Mouse (Mus musculus): Measurements from ENCODE around the gene Gm20388.

The Gm20388 gene

DNA sequence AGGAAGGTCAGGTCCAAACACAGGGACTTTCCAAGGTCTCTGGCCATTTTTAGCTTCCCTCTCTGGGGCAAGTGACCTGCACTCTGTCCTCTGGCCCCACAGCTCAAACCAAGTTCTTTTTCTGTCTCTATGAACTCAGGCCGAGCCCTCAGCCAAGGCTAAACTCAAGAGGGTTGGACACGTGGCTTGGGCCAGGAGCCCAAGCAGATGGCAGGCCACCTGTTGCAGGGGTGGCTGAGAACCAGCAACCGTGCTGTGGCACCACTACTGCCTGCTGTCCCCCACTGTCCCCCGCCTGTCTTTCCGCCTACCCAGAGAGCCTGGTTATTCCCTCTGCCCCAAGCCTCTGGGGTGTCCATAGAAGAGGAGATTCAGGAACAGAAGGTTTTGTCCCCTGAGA lies 303.3 kb downstream of the Gm20388 start:
- DNase-seq = no peak

DNA sequence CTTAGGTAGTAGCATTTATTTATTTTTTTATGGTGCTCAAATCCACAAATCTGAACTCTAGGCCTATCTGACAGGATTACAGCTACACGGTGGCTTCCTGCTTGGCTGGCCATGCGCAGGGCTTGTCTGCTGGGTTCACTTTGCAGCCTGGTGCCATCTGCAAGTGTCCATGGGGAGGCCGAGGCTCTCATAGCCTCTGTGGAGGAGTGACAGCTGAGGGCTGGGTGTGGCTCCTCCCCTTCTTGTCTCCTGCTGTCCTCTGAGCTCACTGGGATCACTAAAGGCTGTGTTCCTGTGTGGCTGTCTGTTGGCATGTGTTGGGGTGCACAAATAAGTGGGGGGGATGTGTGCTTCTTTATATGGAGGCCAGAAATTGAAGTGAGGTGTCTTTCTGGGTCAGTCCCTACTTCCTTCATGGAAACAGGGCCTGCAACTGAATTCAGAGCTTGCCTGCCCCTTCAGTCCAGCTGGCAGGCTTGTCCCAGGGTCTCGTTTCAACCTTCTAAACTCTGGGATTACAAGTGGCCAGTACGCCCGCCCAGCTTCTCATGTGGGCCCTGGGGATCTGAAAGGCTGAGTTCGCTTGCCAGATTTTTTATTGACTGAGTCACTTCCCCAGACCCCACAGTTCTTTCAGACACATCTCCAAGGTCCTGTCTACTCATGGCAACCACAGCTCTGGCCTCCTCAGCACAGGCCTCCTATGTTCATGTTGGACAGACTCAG lies 304.9 kb downstream of the Gm20388 start:
- peak; percentile 60 for DNase-seq

DNA sequence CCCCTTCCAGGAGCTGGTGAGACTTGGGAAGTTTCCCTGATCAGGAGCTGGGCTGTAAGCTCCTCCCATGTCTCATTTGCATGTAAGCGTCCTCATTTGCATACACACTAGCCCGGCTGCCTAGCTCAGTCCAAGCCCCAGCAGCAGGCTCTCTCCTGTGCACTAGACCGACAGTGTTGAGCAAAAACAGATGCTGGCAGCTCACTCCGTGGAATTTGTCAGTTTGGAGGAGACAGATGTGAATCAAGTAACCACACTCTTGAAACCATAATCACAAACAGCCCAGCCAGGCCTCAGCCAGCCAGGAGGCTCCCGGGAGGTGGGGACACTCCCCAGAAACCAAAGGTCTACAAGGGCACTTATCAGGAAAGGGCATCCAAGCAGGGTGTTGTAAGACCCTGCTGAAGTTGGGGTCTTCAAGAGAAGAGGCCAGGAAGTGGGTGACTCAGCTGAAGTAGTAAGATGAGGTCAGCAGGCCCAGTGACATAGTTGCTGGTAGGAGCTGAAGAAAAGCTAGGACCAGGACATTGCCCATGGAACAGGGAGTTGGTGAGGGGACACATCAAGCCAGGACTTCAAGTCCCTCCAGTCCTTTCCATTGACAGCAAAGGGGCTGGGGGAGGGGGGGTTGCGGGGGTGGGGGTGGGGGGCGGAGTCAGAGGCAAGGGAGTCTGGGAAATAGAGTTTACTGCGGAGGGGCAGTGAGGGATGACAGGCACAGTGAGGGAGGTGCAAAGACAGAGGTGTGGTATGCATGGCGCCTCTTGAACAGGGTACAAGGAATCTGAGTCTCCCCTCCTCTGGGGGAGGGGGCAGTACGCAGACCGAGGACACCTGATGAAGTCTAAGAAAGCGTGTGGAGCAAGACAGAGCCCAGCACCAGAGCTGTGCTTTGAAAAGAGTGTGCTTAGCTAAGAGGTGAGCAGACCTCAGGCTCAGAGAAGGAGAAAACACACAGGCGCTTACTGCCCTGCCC lies 306.5 kb downstream of the Gm20388 start:
- peak; percentile 80 for DNase-seq

DNA sequence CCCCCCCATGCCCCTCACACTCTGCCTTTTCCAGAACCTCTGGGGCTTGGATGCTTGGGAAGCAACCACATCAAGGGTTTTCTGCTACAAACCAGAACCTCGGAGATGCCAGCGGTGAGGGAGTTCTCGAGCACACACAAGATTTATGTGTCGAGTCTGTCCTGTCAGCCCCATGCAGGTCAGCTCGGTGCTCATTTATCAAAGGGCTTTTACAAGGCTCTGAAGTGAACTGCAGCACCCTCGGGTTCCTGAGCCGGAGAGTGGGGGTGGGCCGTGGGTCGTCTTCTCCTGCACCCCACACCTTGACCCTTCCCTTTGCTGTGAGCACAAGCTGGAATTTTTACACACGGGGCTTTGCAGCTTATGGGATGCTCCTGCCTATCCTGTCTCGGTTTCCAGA lies 311.9 kb downstream of the Gm20388 start:
- DNase-seq = no peak

DNA sequence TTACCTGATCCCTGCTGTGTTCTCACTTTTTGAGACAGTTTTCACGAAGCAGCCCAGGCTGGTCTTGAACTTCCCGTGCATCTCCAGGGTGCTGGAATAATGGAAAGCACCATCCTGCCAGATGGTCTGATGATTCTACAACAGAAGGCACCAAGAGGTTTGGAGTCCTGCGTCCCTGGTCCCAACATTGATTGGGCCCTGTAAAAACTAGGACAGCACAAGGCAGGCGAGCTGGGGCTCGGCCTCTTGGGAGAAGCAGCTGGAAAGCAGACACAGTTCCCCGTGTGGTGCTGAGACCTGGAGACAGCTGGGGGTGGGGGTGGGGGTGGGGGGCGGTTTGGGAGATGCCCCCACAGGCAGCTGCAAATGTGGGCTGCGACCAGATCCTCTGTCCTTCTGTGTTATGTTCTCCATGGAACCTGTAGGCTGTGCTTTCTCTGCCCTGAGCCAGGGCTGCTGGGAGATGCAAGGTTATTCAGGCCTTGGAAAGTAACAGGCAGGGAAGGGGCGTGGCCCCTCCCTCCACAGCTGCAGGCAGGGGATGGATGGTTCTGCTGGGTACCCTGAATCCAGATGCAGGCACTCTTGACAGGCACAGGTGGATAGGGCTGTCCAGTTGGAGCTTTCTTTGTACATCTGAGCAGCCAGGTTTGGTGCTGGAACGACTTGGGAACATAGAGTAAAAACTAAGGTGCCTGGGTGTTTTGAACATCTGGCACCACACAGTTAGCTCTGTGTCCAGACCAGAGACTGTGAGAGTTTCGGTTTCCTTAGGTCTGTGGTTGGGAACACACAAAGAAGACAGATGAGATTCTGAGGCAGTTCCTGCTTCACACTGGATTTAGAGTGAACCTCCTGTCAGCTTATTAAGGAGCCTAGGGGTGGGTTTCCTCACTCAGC lies 314.1 kb downstream of the Gm20388 start:
- no peak for DNase-seq

DNA sequence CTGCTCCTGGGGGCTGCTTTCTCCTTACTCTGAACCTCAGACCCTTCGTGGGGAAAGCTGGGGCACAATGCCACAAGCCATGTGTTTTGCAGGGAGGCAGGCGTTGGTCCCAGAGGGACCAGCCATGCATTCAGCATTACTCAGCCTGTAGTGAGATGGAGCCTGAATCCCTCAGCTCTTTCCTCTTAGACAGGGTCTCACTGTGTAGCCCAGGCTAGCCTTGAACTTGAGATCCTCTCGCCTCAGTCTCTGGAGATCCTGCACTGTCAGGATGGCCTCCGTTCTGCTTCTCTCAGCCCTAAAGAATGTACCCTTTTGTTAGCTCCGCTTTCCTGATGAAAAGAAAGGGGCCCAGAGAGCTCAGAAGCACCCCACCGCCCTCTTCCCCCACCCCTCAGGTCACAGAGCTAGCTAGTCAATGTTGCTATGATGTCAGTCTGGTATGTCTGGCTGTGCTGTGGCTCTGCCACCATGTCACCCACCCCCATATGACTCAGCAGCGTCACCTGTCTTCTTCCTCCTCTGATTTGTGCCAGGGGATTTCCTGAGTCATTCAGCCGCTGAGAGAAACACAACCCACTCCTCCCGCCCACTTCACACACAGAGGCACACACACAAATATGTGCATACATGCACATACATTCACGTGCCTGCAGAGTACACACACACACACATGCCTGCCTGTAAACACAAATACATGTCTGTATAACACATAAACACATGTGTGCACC lies 314.9 kb downstream of the Gm20388 start:
- no peak for DNase-seq

DNA sequence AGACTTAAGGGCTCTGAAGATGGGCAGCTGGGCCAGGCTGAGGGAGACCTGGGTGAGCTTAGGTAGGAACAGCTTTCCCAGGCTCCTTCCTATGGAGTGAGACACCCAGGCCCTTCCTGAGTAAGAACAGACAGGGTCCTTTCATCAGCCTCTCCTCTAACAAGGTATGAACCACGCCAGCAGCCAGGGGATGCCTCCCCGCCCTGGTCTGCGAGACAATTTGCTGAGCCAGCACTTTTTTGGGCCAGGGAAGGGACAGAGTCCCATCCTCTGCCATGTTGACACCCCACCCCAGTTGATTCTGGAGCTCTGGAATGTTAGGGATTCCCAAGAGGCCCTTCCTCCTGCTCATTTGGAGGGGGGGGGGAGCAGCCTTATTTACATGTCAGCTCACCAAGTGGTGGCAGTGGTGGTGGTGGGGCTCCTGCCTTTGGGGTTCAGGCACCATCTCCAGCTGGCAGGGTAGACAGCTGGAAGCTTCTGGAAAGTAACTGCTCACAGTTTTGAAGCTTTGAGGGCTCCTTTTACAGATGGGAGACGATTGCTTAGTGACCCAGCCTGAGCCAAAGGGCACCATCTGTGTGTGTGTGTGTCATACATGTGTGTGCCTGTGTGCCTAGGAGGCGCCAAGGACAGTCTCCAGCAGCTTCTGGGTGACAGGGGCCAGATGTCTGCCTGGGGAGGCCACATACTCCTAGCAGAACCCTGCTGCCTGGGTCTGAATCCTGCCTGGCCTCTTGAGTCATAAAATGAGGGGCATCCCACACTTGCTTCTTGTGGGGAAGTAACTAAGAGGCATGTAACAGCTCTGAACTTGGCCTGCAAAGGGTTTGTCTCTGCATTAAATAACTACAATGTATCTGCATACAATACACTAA lies 316.3 kb downstream of the Gm20388 start:
- DNase-seq = peak; percentile 69

DNA sequence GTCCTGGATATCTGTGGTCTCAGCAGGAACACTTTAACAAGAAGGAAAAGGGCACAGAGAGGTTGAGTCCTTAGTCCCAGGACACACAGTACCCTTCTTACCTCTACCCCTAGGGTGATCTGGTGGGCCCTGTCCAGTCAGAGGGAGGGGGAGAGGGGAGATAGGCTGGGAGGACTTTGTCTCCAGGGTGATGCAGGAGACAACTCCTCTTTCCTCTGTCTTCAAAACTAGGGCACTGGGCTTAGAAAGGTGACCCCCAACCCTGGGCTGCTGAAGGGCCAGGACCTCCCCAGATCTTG lies 316.9 kb downstream of the Gm20388 start:
- no peak for DNase-seq

DNA sequence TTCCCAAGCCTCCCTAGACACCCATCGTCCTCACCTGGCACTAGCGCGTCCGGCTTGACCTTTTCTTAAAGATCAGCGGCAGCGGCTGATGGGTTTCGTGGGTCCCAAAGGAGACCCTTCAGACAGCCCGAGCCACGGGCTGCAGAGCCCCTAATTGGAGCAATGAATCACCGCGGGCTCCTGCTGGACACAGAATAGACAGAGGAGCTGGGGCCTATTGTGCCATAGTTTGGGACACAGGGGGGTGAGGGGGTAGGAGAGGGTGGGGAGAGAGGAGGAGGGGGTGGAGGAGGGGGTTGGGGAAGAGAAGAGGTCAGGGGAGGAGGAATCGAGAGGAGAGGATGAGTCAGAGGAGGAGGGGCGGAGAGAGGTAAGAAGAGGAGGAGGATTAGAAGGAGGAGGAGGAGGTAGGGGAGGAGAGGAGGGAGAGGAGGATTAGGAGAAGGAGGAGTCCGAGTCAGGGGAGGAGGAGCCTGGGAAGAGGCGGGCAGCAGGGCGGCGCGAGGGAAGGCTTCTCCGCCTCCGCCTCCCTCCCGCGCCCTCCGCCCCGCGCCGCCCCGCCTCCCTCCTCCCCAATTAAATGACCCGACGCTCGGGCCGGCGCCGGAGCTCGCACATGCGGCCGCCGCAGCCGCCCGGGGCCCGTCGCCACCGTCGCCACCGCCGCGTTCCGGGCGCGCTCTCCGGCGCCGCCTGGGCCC lies 317.4 kb downstream of the Gm20388 start, which contains the start of gene Gse1:
Gene Gse1, plus strand, starts transcription at position 566 of the 701 bp plus-strand sequence.
- peak; percentile 92 for DNase-seq

DNA sequence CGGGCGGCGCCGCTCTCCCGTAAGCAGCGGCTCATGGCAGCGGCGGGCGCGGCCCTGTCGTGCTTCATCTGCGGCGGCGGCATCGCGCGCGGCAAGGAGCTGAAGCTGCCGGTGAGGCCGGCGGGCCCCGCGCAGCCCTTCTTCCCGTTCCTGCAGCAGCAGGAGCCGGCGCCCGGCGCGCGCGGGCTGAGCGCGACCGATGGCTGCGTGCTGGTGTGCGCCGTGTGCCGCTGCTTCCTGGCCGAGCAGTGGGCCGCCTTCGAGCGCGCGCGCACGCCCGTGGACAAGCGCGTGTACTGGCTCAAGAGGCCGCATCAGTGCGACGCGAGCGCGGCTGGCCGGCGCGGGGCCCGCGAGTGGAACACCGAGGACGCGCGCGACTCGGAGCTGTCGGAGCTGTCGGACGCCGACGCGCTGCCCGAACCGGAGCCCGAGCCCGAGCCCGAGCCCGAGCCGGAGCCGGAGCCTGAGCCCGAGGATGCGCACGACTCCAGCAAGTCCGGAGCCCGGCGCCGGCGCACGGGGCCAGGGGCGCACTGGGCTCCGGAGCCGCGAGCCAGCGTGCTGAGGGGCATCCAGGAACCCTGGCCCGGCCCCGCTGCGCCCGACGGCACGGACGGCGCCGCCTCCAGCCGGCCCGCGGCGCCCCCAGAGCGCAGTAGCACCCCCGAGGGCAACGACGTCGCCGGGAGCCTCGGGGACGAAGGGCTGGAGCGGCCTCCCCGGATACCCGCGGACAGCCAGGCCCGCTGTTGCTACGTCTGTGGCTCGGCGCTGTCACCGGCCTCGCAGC lies 318.3 kb downstream of the Gm20388 start:
- peak; percentile 60 for DNase-seq

DNA sequence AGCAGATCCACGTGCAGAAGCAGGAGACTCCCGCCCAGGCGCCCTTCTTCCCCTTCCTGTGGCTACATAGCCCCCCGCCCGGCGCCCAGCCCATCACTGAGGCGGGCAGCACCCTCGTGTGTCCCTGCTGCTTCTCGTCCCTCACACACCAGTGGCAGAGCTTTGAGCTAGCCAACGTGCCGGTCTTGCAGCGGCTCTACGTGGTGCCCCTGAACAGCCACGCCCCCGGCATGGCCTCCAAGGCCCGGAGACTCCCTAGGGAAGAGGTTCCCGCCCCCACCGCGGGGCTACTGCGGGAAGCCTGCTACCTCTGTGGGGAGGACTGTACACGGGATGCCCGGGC lies 318.9 kb downstream of the Gm20388 start:
- DNase-seq = peak; percentile 70

DNA sequence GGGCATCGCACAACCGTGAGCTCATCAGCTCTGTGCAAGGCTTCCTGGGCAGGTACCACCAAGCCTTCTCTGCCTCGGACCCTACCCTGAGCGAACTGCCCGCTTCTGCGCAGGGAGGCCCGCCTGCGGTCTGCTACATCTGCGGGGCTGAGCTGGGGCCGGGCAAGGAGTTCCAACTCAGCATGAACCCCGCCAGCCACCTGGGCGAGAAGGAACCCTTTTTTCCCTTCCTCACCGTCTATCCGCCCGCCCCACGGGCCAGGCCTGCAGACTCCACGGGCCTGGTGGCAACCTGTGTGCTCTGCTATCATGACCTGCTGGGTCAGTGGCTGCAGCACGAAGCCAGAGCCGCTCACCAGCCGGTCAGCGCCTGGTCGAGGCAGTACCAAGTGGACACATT lies 319.4 kb downstream of the Gm20388 start:
- no peak for DNase-seq

DNA sequence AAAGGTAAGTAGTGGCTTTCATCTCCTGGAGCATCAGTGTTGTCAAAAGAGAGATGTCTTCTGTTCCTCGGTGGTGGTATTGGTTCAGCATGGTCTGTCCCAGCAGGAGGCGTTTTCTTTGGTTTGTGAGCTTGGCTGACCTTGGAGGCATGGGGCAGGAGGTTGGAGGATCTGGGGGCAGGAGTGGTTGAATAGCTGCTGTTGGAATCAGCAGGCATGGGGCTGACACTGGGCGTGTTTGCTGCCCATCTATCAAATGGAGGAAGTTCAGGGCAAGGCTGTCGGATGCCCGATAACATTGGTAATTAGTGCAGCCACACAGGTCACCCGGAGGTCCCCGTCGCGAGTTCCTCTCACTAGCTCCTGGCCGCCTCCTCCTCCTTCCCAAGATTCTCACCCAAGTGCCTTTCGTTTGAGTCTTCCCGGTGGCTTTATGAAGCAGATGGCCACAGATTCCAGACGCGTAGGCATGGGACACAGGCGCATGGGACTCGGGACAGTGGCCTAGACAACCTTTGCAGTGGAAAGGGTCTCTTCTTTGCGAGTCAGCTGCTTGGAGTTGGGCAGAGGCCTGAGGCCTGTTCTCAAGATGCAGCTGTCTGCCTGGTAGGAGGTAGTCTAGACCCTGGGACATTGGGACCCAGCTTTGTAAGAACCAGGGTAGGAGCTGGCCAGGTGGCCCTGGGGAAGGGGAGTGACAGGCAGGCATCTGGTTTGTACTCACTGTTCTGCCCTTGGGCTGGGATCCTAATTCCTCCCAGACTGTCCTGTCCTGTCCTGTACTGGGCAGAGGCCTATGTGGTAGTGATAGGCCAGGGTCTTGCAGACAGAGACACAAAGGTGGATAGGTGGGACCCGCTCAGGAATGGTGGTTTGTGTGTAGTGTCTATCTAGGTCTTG lies 320.3 kb downstream of the Gm20388 start:
- DNase-seq = peak; percentile 55

DNA sequence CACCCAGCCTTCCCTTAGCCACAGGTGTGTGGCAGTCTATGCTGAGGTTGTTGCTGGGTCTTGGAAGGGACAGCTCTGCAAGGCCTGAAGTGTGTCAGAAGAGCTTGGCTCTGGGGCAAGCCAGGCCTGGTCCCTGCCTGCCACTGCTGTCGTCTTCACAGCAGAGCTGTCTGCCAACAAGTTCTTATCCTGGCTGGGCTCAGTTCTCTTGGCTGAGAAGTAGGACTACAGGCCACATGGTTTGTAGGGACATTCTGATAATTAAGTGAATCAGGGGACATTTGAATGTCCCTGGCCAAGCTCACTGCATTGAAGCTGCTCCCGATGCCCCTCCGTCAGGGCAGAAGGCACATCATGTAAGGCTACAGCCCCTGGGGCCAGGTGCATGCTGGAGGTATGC lies 321.2 kb downstream of the Gm20388 start:
- DNase-seq = peak; percentile 67

DNA sequence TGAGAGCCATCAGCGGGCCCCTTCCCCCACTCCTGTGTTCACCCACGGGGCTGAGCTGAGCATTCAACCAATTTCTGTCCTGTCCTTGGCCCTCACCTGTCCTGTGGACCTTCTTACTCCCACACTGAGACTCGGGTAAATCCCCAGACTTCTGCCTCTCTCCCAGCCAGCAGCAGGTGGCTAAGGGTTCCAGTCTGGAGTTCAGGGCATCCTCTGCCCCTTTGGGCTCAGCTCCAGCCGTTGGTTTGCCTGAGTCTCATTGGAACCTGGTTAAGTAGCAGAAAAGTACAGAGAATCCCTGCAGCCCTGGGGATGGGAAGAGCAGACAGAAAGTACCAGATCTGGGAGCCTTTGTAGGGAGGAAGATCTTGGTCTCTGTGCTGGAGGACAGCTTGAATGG lies 321.8 kb downstream of the Gm20388 start:
- no peak for DNase-seq

DNA sequence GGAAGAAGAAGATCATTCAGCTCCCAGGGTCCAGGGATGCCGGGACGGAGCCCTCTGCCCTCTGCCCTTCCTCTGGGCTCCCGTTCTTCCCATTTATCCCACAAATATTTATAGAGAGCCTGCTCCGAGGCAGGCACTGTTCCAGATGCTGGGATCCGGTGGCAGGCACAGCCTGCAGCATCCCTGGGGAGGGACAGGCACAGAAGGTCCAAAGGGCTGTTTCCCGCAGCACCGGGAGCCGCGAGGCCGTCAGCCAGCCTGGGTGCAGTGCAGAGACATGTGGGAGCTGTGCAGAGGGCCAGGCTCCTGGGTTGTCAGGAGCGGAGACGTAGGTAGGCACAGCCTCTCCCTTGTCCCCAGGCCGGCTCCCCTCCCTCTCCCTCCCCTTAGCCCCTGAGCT lies 322.3 kb downstream of the Gm20388 start:
- peak; percentile 65 for DNase-seq

DNA sequence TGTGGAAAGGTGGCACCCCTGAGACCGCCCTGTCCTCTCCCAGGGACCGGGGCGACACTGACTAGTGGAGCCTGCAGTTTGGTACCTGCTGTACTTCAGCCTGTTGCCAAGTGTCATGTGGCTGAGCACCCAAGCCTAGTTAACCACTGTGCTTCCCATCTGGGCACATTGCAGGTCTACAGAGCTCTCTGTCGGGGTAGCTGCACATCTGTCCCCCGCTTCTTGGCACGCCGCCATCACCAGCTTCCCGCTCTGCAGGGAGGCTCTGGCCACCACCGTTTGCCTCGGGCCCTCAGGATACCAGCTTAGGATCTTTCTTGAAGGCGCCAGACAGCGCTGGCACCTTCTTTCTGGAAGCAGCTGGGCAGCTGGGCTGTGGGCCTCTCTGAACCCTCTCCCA lies 323.8 kb downstream of the Gm20388 start:
- peak; percentile 46 for DNase-seq

DNA sequence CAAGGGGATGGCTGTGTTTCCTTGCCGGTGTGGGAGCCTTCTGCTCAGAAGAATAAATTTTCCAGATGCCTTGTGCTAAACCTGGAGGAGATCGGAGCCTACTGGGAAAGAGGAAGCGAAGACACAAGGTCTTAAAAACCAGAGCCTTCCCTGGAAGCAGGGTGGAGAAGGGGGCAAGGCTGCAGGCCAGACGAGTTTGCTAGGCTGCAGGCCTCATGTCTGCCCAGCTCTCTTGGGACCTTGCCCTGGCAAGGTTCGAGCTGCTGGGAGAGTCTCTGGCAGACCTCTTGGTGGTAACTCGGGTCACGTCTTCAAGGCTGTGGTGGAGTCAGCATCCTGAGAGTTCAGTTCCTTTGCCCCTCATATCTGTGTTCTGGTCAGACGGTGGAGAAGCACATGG lies 324.2 kb downstream of the Gm20388 start:
- DNase-seq = no peak

DNA sequence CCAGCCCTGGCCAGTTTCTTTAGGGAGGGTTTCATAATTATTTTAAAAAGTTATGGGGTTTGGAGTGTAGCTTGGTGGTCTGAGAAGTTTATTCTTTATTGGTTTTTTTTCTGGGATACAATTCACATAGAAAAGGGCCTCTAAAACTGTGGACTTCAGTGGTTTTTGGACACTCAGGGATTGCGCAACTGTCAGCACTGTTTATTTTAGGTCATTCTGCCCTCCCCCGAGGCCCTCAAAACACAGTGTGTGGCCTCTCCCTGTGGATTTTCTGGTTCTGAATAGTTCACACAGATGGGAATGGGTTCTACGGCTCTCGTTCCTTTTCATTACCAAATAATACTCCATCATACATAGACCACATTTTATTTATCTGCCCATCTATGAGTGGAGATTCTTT lies 332.6 kb downstream of the Gm20388 start:
- DNase-seq = no peak
